Mouse (Mus musculus) thymus, adult 2 months (tissue): ENCODE results near the gene Pi4k2a.

Source experiments
- CTCF ChIP-seq: fragments of 200-500 bp; IDR thresholded peaks from 2 replicates; pipeline ENCODE4 v1.5.1; 2012; ENCODE audit warnings: mild to moderate bottlenecking, control low read depth, low read length, moderate library complexity, borderline replicate concordance; ENCODE audit not compliant: control insufficient read depth, poor library complexity, insufficient read depth; ENCODE audit errors: extremely low read depth
- POLR2A ChIP-seq: fragments of 200-500 bp; IDR thresholded peaks from 2 replicates; pipeline ENCODE4 v1.6.1; 2012; ENCODE audit warnings: mild to moderate bottlenecking, low read length, control low read depth, moderate library complexity; ENCODE audit not compliant: control insufficient read depth, poor library complexity, insufficient read depth; ENCODE audit errors: extremely low read depth

GRCm38 (mm10) chr19:42146276-42147010, 56.2 kb downstream of the Pi4k2a start:
- TF ChIP-seq POLR2A, result no peak
- no peak for TF ChIP-seq CTCF
